8 mouse cellular contexts compared by ENCODE assay signal in the genomic region with DNA sequence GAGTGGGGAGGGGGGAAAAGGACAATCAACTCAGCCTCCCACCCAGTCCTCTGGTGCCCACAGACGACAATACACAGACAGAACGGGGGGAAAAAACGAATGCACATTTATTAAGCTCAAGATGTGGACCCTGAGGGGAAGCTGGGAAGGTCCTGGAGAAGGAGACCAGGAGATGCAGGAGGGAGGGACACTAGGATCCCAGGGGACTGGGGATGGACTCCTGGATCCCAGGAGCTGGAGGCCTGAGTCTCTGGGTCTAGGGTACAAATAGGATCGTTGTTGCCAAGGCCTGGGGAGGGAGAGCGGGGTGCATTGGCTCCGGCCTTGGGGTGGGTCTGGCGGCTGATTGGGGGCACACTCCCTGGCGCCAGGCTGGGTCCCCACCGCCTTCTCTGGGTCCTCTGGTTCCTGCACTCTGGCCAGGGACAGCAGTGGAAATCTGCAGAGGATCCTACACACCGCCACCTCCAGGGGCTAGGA. TPM values are rescaled to one million over a fixed set of nuclear protein-coding genes. Genes with fewer than 3 reads are reported as not detected.
A peak's percentile ranks its signal among the peaks of the same experiment; 100 is the strongest.
DNase-seq lines count a peak whose midpoint lies in the region; ATAC-seq and TF ChIP-seq lines count a peak whose summit lies in the region.

A gene (minus strand): TSS at position 51 of the 480 bp plus-strand sequence.

- peaks cover 16% of the 10 kb centered on the region for H3K27me3 ChIP-seq in lung, embryonic 14.5 days (ENCODE audit: insufficient read depth, low read length)
- H3K27me3 ChIP-seq in embryonic facial prominence, embryonic 10.5 days (replicated peaks; ENCODE audit: low read depth, poor library complexity, severe bottlenecking) = peaks cover 75% of the 10 kb centered on the region
- H3K27me3 ChIP-seq in limb, embryonic 11.5 days (ENCODE audit: control insufficient read depth, insufficient read depth, low read length) = peaks cover 38% of the 10 kb centered on the region

- no peak for TF ChIP-seq CTCF in lung, embryonic 14.5 days (IDR thresholded peaks at IDR 0.05; ENCODE audit: low read depth)

- intact Hi-C loops in heart, postnatal 14 days (cut with DNase I) = loop anchor here (5.0 to 10.0 kb wide), 2 partner anchors 35 to 68 kb away; a partner anchor contains a TSS

- H3K4me1 ChIP-seq in lung, embryonic 14.5 days (ENCODE audit: insufficient read depth) = no peaks in the 10 kb centered on the region
- peaks cover 12% of the 10 kb centered on the region for H3K4me1 ChIP-seq in embryonic facial prominence, embryonic 10.5 days
- no peaks in the 10 kb centered on the region; the same call in 1 of the 2 replicates for H3K4me1 ChIP-seq in limb, embryonic 11.5 days (ENCODE audit: control insufficient read depth, insufficient read depth, low read length)

- H3K9ac ChIP-seq in lung, embryonic 14.5 days = peak within 1 kb of the TSS; percentile 36
- H3K9ac ChIP-seq in limb, embryonic 11.5 days (ENCODE audit: low read length) = 0 out of 2 replicates have a peak within 1 kb of the TSS, but pooled peaks have one; percentile 45

- ATAC-seq in lung, embryonic 14.5 days (ENCODE audit: insufficient read depth) = no peak
- ATAC-seq in limb, embryonic 11.5 days (ENCODE audit: insufficient number of reproducible peaks, low FRiP score, low TSS enrichment, low read depth) = no peak
- no peak for ATAC-seq in neutrophil, adult 5-6 weeks (ENCODE audit: extremely low read depth, insufficient number of reproducible peaks, low FRiP score, poor library complexity, severe bottlenecking)

- H3K9me3 ChIP-seq in lung, embryonic 14.5 days (ENCODE audit: low read depth, low read length) = no peaks in the 10 kb centered on the region
- no peaks in the 10 kb centered on the region for H3K9me3 ChIP-seq in embryonic facial prominence, embryonic 10.5 days
- no peaks in the 10 kb centered on the region for H3K9me3 ChIP-seq in limb, embryonic 11.5 days (ENCODE audit: control insufficient read depth, low read length)

- peak within 1 kb of the TSS; percentile 62 for H3K4me2 ChIP-seq in lung, embryonic 14.5 days
- peak within 1 kb of the TSS; percentile 39 for H3K4me2 ChIP-seq in limb, embryonic 11.5 days (ENCODE audit: low read depth, severe bottlenecking)

- H3K4me3 ChIP-seq in lung, embryonic 14.5 days (ENCODE audit: low read depth, low read length) = peak within 1 kb of the TSS; percentile 30
- peak within 1 kb of the TSS; percentile 47 for H3K4me3 ChIP-seq in embryonic facial prominence, embryonic 10.5 days
- peak within 1 kb of the TSS; percentile 17; the same call in 1 of the 2 replicates for H3K4me3 ChIP-seq in limb, embryonic 11.5 days (ENCODE audit: low read depth, low read length)

- peak within 1 kb of the TSS; percentile 9; the same call in 1 of the 2 replicates for H3K27ac ChIP-seq in lung, embryonic 14.5 days (ENCODE audit: low read depth)
- H3K27ac ChIP-seq in embryonic facial prominence, embryonic 10.5 days (replicated peaks) = 0 out of 2 replicates have a peak within 1 kb of the TSS, but pooled peaks have one; percentile 30
- H3K27ac ChIP-seq in limb, embryonic 11.5 days (replicated peaks; ENCODE audit: low read depth, low read length) = no peak within 1 kb of the TSS

- H3K36me3 ChIP-seq in lung, embryonic 14.5 days (ENCODE audit: insufficient read depth) = no peaks in the 10 kb centered on the region
- no peaks in the 10 kb centered on the region for H3K36me3 ChIP-seq in embryonic facial prominence, embryonic 10.5 days (replicated peaks)
- H3K36me3 ChIP-seq in limb, embryonic 11.5 days (ENCODE audit: control insufficient read depth, insufficient read depth, low read length) = no peaks in the 10 kb centered on the region

- WGBS in lung, embryonic 14.5 days = 44% methylated on average over 10 of the region's 10 CpGs
- WGBS in embryonic facial prominence, embryonic 10.5 days = 38% methylated on average over 10 of the region's 10 CpGs
- WGBS in limb, embryonic 11.5 days = 32% methylated on average over 10 of the region's 10 CpGs

- no peak for DNase-seq in lung, embryonic 14.5 days
- DNase-seq in lung, postnatal 36 days = no peak
- DNase-seq in embryonic facial prominence, embryonic 10.5 days (ENCODE audit: low spot score) = no peak
- DNase-seq in heart, postnatal 14 days = no peak
- DNase-seq in limb, embryonic 11.5 days (ENCODE audit: low spot score) = no peak
- no peak for DNase-seq in cerebellum, adult 11-12 months
- DNase-seq in lung, postnatal 14 days = no peak

RNA-seq across cellular contexts. Expression of the gene that starts here (rescaled TPM):
- 40.4 and 43.9 TPM in 2 replicates for polyA plus RNA-seq in lung, embryonic 14.5 days (2014; fragmentation: Nextera tagmentation; extraction: Ambion mirVana)
- polyA plus RNA-seq in embryonic facial prominence, embryonic 10.5 days (2016; fragmentation: Nextera tagmentation; extraction: Ambion mirVana) = 9.1 and 9.5 TPM in 2 replicates
- 10 to 100 TPM; 28.8 to 29.2 TPM for total RNA-seq in heart, postnatal 14 days (2021)
- 10.8 and 11.5 TPM in 2 replicates for polyA plus RNA-seq in limb, embryonic 11.5 days (2014; fragmentation: Nextera tagmentation; extraction: Ambion mirVana)
- 1,836 and 1,901 TPM in 2 replicates for total RNA-seq in neutrophil, adult 5-6 weeks (2017)

Comparison
In these comparisons a context has a peak if more than half of its experiments do, and no peak if none do; other contexts are left out.
1. RNA of the gene that starts here (total RNA-seq): 1,836 to 1,901 TPM in neutrophil, adult 5-6 weeks; 28.8 to 29.2 TPM in heart, postnatal 14 days; every median in the first group is over 10 times any median in the second.
2. Peak in every context shown above with its lines, with median percentiles within 50 percentile points of each other: H3K4me3 ChIP-seq.